Mouse (Mus musculus): ENCODE data around the gene Pi16.

The Pi16 gene

GRCm38 (mm10) chr17:29327691-29328090, 10.2 kb downstream of the Pi16 start:
- H3K36me3 ChIP-seq (ENCODE audit: insufficient read depth, low read length) = peaks cover 27% of the 10 kb centered on the region
- peak overlapping the region; percentile 69; the same call in 1 of the 2 replicates for H3K4me3 ChIP-seq (replicated peaks; ENCODE audit: low read length)
- H3K27me3 ChIP-seq (ENCODE audit: insufficient read depth, low read length) = peaks cover 53% of the 10 kb centered on the region
- TF ChIP-seq POU5F1 (IDR thresholded peaks at IDR 0.05; ENCODE audit: borderline replicate concordance, low read length) = no peak
- no peak for TF ChIP-seq NANOG (IDR thresholded peaks at IDR 0.05; ENCODE audit: borderline replicate concordance, low read length)
- no peak for TF ChIP-seq CTCF (conservative IDR thresholded peaks at IDR 0.05; ENCODE audit: low read length)
- H3K4me1 ChIP-seq (replicated peaks; ENCODE audit: low read depth, low read length) = peaks cover 65% of the 10 kb centered on the region
- no peaks in the 10 kb centered on the region for H3K9me3 ChIP-seq (ENCODE audit: low read length)

- no peak for TF ChIP-seq NANOG (IDR thresholded peaks at IDR 0.05; ENCODE audit: borderline replicate concordance, low read length)
- no peak for TF ChIP-seq CTCF (conservative IDR thresholded peaks at IDR 0.05; ENCODE audit: low read length)
- no peak for TF ChIP-seq POU5F1 (IDR thresholded peaks at IDR 0.05; ENCODE audit: borderline replicate concordance, low read length)
- H3K4me3 ChIP-seq (replicated peaks; ENCODE audit: low read length) = no peak overlapping the region
- H3K4me1 ChIP-seq (replicated peaks; ENCODE audit: low read depth, low read length) = peaks cover 70% of the 10 kb centered on the region
- no peaks in the 10 kb centered on the region for H3K9me3 ChIP-seq (ENCODE audit: low read length)
- peaks cover 35% of the 10 kb centered on the region for H3K27me3 ChIP-seq (ENCODE audit: insufficient read depth, low read length)
- H3K36me3 ChIP-seq (ENCODE audit: insufficient read depth, low read length) = peaks cover 47% of the 10 kb centered on the region
These were observed 12.7 kb downstream of the Pi16 start for GRCm38 (mm10) chr17:29330221-29330620.

- no peaks in the 10 kb centered on the region for H3K9me3 ChIP-seq (ENCODE audit: low read length)
- H3K4me3 ChIP-seq (replicated peaks; ENCODE audit: low read length) = no peak overlapping the region
- TF ChIP-seq NANOG (IDR thresholded peaks at IDR 0.05; ENCODE audit: borderline replicate concordance, low read length) (no peak), CTCF (conservative IDR thresholded peaks at IDR 0.05; ENCODE audit: low read length) (no peak), POU5F1 (IDR thresholded peaks at IDR 0.05; ENCODE audit: borderline replicate concordance, low read length) (no peak)
- H3K27me3 ChIP-seq (ENCODE audit: insufficient read depth, low read length) = peaks cover 31% of the 10 kb centered on the region
- peaks cover 53% of the 10 kb centered on the region for H3K36me3 ChIP-seq (ENCODE audit: insufficient read depth, low read length)
- H3K4me1 ChIP-seq (replicated peaks; ENCODE audit: low read depth, low read length) = peaks cover 71% of the 10 kb centered on the region
These were observed 13.4 kb downstream of the Pi16 start for GRCm38 (mm10) chr17:29330671-29331410.

- TF ChIP-seq POU5F1 (IDR thresholded peaks at IDR 0.05; ENCODE audit: borderline replicate concordance, low read length) (no peak), CTCF (conservative IDR thresholded peaks at IDR 0.05; ENCODE audit: low read length) (no peak), NANOG (IDR thresholded peaks at IDR 0.05; ENCODE audit: borderline replicate concordance, low read length) (no peak)
- peaks cover 20% of the 10 kb centered on the region for H3K27me3 ChIP-seq (ENCODE audit: insufficient read depth, low read length)
- peaks cover 63% of the 10 kb centered on the region for H3K4me1 ChIP-seq (replicated peaks; ENCODE audit: low read depth, low read length)
- no peaks in the 10 kb centered on the region for H3K9me3 ChIP-seq (ENCODE audit: low read length)
- peaks cover 67% of the 10 kb centered on the region for H3K36me3 ChIP-seq (ENCODE audit: insufficient read depth, low read length)
- no peak overlapping the region for H3K4me3 ChIP-seq (replicated peaks; ENCODE audit: low read length)
These were observed 14.8 kb downstream of the Pi16 start for GRCm38 (mm10) chr17:29332186-29332685.

GRCm38 (mm10) chr17:29336266-29336990, 18.9 kb downstream of the Pi16 start:
- Histone ChIP-seq H3K4me3 (replicated peaks; ENCODE audit: low read length) (no peak overlapping the region), H3K4me1 (replicated peaks; ENCODE audit: low read depth, low read length) (peaks cover 62% of the 10 kb centered on the region), H3K36me3 (ENCODE audit: insufficient read depth, low read length) (peaks cover 87% of the 10 kb centered on the region), H3K27me3 (ENCODE audit: insufficient read depth, low read length) (no peaks in the 10 kb centered on the region), H3K9me3 (ENCODE audit: low read length) (no peaks in the 10 kb centered on the region)
- TF ChIP-seq POU5F1 (IDR thresholded peaks at IDR 0.05; ENCODE audit: borderline replicate concordance, low read length) = no peak
- TF ChIP-seq CTCF (conservative IDR thresholded peaks at IDR 0.05; ENCODE audit: low read length) = no peak

GRCm38 (mm10) chr17:29337979-29338823, 20.7 kb downstream of the Pi16 start:
- H3K9me3 ChIP-seq (ENCODE audit: low read length) = no peaks in the 10 kb centered on the region
- no peak for TF ChIP-seq POU5F1 (IDR thresholded peaks at IDR 0.05; ENCODE audit: borderline replicate concordance, low read length)
- H3K36me3 ChIP-seq (ENCODE audit: insufficient read depth, low read length) = peaks cover 76% of the 10 kb centered on the region
- H3K27me3 ChIP-seq (ENCODE audit: insufficient read depth, low read length) = no peaks in the 10 kb centered on the region
- peaks cover 69% of the 10 kb centered on the region for H3K4me1 ChIP-seq (replicated peaks; ENCODE audit: low read depth, low read length)
- H3K4me3 ChIP-seq (replicated peaks; ENCODE audit: low read length) = no peak overlapping the region

- H3K4me1 ChIP-seq (replicated peaks; ENCODE audit: low read depth, low read length) = peaks cover 67% of the 10 kb centered on the region
- TF ChIP-seq POU5F1 (IDR thresholded peaks at IDR 0.05; ENCODE audit: borderline replicate concordance, low read length) (no peak), CTCF (conservative IDR thresholded peaks at IDR 0.05; ENCODE audit: low read length) (no peak), NANOG (IDR thresholded peaks at IDR 0.05; ENCODE audit: borderline replicate concordance, low read length) (no peak)
- H3K36me3 ChIP-seq (ENCODE audit: insufficient read depth, low read length) = peaks cover 77% of the 10 kb centered on the region
- no peaks in the 10 kb centered on the region for H3K9me3 ChIP-seq (ENCODE audit: low read length)
- H3K27me3 ChIP-seq (ENCODE audit: insufficient read depth, low read length) = no peaks in the 10 kb centered on the region
- H3K4me3 ChIP-seq (replicated peaks; ENCODE audit: low read length) = no peak overlapping the region
These were observed 21.8 kb downstream of the Pi16 start for GRCm38 (mm10) chr17:29339170-29339768.
